Mouse (Mus musculus): ENCODE measurements around the gene Gdf1. TPM values are rescaled to one million over a fixed set of nuclear protein-coding genes. Genes with fewer than 3 reads are reported as not detected.

The Gdf1 gene
- 2.0 TPM in 1 of 2 replicates, not detected in the other for total RNA-seq (2021)
- long read RNA-seq: 0 reads

DNA sequence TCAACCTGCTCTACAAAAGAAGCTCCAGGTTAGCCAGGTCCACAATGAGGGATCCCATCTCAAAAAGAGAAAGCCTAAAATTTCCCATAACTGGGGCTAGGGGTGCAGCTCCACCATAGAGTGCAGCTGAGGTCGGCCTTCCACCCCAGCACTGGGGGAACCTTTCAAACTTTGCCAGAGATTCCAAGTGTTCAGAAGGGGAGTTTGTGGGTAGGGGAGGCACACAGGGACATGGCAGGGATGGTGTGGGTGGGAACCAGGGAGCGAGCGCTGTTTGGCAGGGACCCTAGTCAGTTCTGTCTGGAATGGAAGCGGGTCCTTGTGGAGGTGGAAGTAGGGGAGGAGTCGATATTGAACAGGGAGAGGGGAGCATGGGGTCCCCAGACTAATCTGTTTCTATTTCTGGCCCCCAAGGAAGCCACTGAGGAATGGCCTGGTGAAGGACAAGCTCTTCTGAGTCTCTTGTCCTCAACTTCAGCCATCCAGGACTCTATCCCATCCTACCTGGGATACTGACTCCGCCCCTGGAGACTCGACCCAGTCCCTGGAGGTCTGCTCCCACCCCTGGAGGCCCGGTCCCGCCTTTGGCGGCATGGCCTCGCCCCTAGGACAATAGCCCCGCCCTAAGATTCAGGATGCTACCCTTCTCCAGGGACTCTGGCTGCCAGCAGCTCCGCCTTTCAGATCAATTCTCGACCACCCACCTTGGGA, at the start of gene Gdf1:
Gene Gdf1 (plus strand): TSS at position 694 of the 711 bp plus-strand sequence.
- no peak for DNase-seq

DNA sequence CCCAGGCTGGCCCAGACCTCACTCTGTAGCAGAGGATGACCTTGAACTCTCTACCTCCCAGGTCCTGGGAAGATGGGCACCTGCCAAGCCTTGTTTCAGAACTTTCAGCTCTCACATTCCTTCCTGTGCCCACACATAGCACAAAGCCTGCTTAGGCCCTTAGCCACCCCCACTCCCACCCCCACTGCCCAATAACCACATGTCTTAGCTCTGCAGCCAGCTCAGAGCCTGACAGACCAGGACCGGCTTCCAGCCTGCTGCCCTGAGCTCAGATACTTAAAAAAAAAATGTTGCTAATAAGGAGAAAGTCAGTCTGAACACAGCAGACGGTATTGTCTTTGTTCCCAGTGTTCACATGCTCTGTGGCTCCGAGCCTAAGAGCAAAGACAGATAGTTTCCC, 48.6 kb upstream of the Gdf1 start:
- no peak for DNase-seq

DNA sequence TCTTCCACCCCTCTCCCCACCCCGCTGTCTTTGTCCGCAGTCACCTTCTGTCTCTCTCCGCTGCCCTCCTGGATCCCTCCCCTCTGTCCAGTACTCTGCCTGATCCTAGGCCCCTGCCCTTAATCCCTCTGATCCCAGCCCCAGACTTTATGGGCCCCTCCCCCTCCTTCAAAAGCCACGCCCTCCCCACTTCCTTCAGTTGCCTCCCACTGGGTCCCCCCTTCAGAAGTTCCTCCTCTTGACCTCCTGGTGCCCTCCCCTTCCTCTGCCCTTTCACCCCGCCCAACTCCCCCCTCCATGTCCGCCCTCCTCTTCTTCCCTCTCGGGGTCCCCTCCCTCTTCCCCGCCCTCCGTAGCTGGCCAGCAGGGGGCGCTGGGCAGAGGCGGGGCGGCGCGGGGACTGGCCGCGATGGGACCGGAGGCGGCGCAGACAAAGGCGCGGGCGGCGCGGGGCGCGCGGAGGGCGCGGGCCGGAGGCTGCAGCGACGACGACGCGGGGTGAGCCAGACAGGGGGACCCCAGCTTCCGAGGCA, 46.9 kb upstream of the Gdf1 start, which contains the start of gene Homer3:
Gene Homer3 (plus strand): TSS at position 225 of the 533 bp plus-strand sequence.
- peak; percentile 91 for DNase-seq

DNA sequence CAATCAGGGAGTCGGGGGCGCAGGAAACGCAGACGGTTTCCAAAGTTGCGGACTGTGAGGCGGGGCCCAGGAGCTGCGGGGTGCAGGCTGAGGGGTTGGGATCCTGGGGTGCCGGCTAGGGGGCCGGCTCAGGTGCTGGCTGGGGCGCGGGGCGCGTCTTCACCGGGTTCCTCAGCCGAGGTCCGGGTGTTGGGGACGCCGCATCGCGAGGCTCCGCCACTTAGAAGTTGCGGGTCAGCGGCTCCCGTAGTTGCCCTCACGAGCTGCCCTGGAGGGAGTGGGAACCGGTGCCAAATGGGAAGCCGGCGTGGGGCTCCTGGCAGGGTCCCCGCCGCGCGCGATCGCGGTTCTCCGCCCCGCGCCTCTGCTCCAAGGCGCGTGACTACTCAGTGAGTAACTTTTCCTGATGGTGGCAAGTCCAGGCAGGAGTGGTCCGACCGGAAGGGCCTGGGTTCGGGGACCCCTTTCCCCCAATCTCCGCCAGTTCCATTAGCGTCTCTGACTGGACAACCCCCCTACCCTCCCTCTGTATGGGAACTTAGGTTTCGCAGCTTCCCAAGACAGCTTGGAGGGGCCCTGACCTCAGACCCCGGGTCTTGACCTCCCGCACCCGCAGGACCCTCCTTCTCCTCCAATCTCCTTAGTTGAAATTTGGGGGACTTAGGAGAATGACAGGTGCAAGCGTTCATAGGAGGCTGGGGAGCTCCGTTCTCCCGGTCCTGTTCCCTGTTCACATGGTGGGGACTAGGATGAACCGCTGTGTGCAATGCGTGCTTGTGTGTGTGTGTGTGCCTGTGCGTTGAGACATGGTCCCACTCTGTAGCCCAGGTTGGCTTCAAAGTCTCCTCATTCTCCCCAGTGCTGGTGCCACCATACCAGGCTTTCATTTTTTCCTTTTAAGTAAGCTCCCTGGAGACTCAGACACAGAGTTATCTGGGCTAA, 46.2 kb upstream of the Gdf1 start:
- DNase-seq: peak; percentile 41

DNA sequence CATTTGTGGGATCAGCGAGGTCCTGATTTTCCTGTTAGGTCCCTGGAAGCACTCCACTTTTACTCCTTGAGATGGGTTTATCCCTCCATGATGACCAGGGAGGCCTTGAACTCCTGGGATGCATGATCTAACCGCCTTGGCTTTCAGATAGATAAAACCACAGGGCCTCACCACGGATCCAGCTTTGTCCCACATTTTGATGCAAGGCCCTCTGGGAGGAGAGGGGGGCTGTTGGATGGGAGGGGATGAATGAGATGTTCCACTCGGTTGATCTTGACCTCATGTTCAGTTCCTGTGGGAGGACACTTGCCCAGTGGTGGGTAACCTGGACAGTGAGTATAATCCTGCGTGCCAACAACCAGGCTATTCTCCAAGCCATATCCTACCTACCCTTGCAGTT, 45.2 kb upstream of the Gdf1 start:
- no peak for DNase-seq

DNA sequence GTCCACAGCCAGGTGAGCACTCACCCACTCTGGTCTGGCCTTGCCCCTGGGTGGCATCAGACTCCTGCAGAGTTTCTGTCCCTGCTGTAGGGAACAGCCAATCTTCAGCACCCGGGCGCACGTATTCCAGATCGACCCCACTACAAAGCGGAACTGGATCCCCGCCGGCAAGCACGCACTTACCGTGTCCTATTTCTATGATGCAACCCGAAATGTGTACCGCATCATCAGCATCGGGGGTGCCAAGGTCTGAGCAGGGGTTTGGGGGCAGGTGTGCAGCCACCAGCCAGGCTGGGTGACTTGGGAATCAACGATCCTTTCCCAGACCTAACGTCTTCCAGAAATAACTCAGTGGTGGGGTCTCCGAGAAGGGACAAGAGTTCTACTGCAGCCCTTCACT, 44.3 kb upstream of the Gdf1 start:
- no peak for DNase-seq

DNA sequence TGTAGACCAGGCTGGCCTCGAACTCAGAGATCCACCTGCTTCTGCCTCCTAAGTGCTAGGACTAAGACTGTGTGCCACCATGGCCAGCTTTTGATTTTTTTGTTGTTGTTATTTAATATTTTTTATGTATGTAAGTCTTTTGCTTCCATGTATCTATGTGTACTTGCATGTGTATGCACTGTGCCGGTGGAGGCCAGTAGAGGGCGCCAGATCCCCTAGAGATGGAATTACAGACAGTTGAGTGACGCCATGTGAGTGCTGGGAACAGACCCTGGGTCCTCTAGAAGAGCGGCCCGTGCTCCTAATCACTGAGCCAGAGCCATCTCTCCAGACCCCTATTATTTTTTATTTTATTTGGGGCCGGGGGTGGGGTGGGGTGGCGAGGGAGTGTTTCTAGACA, 42.9 kb upstream of the Gdf1 start:
- no peak for DNase-seq

DNA sequence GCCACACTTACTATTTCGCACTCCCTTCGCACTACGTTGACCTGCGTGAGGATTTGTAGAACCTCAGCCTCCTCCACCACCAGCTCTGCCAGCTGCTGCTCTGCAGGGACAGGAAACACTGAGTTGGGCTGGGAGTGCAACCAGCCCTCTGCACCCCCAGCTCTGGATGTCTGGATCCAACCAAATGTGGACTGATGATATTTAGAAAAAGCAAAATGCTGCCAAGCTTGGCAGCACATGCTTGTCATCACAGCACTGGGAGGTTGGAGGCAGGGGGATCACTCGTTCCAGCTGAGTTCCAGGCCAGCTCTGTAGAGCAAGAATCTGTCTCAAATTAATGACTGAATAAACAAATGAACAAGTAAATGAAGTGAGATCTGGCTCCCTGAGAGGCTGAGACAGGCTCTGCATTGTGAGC, 35.6 kb upstream of the Gdf1 start:
- no peak for DNase-seq

DNA sequence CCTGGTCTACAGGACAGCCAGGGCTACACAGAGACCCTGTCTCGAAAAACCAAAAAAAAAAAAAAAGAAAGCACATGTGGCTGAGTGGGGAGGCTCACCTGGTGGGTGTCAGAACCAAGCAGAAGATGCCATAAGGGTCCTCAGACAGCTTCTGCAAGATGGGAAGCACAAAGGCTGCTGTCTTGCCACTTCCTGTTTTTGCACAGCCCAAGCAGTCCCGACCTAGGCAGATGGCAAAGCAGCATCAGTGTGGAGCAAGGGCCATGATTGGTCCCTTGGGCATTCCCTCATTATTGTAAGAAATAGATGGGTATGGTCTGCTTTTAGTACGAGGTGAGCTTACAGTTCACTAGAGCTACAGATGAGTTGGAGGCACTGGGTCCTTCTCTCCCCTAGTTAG, 28.7 kb upstream of the Gdf1 start:
- DNase-seq: no peak

DNA sequence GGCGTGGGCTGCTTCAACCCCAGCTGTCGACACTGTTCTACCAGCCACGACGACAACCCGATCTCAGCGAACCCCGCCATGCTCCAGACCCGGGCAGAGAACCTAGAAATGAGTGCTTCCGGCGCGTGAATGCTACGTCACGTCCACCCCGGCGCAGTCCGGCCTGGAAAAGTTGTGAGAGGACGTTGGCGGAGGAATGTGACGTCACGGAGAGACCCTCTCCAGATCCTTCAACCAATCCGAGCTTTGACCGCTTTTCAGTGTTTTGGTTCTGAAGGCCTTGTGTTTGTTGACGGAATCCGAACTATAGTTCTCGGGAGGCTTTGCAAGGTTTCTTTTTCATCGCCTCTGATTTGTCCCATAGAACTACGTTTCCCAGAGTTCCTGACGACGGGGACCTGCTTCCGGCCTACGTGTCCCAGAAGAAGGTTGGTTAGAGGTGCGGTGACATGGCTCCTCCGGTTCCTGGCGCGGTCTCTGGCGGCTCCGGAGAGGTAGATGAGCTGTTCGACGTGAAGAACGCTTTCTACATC, 27.2 kb upstream of the Gdf1 start, which contains the start of the genes Ddx49 and Cope:
Gene Ddx49 (minus strand): TSS at position 132 of the 533 bp plus-strand sequence.
Gene Cope (plus strand): TSS at position 161 of the 533 bp plus-strand sequence.
- peak; percentile 93 for DNase-seq

DNA sequence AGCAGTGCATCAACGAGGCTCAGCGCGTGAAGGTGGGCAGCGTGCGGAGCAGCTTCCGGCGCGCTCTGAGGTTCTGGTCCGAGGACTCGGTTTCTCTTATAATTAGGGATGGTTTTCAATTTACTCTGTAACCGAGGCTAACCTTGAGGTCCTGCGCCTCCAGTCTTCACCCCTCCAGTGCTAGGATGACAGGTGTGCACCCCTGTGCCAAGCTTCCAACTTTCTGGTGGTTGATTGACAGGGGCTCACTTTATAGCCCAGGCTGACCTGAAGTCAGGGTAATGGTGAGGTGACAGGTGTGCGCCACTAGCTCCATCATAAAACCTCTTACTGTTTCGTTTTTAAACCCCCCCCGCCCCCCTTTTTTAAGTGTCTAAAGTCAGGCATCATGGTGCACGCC, 26.7 kb upstream of the Gdf1 start:
- DNase-seq: no peak

DNA sequence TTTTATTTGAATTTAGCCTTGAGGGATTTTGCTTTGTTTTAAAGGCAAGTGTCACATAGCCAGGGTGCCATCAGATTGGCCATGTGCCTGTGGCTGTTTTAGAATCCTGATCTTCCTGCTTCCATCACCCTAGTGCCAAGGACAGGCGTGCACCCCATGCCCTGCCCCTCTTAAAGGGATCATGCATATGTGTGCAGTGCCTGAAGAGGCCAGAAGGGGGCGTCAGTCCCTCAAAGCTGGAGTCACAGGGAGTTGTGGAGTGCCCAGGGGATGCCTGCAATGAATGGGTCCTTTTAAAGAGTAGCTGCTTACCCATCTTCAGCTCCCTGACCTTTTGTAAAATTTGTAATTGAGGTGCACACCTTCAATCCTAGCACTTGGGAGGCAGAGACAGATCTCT, 20.3 kb upstream of the Gdf1 start:
- no peak for DNase-seq

DNA sequence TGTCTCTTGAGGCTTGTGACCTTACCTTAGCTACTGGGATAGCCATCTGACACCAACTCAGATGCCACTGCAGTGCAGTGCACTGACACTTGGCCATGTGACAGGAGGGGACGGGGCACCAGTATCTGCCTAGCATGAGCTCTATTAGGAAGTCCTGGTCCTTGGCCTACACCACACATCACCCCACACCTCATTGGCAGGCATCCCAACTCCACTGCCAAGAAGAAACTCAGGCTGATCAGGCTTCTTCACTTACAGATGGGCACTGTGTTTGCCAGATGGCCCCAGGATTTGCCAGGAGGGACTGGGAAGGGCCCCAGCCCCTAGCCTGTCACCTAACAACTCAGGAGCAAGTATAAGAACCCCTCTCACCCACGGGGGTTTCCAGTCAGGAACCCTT, 16.2 kb upstream of the Gdf1 start:
- peak; percentile 42 for DNase-seq

DNA sequence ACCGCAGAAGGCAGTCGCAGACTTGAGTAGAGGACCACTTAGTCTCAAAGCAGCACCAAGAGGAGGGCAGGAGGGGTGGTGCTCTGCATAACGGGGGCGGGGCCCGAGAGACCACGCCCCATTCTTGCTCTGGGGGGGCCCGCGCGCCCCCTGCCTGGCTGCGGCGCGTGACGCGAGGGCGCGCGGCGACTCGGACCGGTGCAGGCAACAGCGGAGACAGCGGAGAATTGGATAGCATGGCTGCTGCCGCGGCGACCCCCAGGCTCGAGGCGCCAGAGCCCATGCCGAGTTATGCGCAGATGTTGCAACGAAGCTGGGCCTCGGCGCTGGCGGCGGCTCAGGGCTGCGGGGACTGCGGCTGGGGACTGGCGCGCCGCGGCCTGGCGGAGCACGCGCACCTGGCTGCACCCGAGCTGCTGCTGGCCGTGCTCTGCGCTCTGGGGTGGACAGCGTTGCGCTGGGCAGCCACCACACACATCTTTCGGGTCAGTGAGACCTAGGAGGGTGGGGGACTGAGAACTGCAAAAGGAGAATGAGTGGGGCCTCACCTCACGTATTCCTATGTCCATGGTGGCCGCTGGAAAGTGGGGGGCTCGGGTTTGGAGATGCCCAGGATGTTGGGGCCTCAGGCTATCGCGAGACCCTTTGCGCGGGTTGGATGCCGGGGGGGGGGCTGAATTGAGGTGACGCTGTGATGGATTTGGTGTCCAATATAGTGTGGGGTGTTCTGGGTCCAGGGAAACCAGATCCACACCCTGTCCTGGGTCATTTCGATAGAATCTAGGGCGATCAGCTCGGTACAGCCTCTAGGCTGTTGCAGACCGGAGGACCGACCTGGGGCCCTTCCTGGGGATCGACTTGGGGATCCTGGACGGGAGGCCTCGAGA, 13.8 kb upstream of the Gdf1 start, which contains the start of gene Cers1:
Gene Cers1 (plus strand): TSS at position 152 of the 887 bp plus-strand sequence.
- peak; percentile 69 for DNase-seq

DNA sequence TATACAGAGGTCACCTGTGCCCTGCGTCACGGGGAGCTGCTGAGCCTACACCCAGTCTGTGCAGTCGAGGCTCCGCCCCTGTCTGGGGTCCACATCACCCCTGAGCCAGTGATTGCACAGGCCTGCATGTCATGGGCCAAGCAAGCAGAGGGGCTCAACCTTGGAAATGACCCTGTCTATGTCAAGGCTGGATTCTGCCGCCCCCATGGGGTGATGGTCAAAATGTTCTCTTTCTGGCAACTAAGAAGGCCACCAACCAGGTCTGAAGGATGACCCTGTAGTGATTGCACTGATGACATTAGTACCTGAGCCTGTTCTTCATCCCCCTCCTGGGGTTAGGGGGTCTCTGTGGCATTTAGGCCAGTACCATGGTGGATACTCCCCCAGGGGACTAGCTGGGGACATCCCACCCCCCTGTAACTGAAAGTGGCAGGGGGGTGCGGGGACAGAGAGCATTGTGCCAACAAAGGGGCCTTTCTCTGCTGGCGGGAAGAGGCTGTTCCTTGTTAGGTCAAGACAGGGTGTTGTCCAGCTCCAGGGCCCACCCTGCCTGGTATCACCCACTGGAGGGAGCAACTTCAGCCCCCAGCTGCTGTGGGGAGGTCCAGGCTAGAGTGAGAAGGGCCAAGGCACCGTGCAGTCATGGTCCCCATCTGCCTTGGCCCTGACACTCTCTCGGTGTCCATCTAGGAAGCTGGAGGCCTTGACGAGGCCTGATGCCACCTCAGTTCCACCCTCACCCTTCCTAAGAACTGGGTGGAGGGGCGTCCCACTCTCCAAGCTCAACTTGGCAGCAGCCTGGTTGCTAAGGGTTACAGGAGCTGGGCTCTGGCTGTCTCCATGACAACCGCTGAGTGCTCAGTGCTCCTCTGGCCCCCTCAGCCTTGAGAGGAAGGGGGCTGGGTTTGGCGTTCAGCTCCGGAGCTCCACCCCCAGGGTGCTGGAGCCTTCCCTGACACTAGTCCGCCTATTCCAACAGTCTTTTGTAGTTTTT, 12.8 kb upstream of the Gdf1 start:
- peak; percentile 41 for DNase-seq

DNA sequence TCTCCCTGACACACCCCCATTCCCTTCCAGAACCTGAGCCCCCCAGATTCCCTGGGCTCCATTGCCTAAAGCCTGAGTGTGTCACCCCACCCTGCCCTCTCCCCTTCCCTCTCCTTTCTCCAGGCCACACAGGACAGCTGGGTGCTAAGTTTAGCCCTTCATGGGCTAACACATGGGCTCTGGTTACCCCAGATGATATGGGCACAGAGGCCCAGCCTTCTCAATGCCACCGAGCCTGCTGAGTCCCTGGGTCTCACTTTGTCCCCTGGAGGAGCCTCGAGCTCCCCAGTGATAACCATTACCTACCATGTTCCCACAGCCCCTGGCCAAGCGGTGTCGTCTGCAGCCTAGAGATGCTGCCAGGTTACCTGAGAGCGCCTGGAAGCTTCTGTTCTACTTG, 11.7 kb upstream of the Gdf1 start:
- no peak for DNase-seq

DNA sequence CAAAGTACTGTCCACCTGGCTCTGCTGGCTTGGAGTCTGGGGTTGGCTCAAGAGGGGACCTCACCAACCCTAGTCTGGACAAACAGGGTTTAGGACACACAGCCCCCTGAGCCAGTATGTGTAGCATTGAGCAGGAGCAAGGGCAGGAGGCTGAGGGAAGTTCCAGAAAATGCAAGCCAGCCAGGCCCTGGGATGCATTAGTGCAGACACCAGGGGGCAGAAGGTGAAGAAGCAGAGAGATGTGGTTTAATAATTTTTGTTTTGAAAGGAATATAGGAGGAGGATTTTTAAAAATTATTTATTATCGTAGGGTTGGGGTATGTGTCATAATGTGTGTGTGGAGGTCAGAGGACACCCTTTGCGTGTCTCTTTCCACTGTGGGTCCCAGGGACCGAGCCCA, 5.9 kb upstream of the Gdf1 start:
- DNase-seq: no peak

DNA sequence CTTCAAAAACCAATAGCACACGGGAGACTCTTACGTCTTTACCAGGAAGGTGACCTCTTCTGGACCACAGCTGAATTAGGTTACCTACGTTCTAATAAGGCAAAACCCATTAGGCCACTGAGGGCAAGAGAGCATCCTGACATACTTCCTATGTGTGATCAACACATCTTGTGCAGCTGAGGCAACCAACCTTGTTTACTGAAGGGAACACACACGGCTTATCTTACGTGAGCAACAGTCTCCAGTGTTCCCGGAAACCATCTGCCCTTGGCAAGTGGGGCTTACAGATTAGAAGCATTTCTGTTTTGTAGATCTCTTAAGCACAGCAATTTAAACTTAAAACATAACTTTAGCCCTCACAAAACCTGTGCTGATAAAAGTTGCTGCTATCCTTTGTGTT, 2.1 kb upstream of the Gdf1 start:
- DNase-seq: no peak

DNA sequence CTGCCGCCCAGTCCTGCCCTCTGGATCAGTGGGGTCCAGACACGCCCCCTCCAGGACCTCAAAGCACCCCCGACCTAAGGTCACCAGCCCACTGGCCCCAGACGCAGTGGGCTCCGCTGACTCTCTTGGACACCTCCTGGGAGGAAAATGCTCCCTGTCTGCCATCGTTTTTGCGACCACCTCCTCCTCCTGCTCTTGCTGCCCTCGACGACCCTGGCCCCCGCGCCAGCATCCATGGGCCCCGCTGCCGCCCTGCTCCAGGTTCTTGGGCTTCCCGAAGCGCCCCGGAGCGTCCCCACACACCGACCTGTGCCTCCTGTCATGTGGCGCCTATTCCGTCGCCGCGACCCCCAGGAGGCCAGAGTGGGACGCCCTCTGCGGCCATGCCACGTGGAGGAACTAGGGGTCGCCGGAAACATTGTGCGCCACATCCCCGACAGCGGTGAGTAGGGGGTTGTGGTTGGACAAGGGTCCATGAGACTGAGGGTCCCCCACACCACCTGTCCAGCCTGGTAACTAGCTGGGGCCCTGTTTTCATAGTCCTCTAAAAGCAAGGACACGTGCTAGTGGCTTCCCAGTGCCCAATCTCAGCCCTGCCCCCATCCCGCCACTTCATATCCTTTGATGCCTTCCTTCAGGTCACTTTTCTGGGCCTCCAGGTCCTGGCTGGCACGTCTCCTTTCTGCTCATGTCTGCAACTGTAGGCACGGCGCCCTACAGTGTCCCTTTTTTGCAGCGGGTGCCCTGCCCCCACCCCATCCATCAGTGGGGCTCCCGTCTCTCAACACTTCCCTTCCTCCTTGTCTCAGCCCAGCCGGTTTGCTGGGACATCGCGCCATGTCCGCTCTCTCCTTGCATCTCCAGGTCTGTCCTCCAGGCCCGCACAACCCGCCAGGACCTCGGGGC, 471 bp downstream of the Gdf1 start:
- no peak for DNase-seq
